Mouse (Mus musculus): ENCODE results near the gene Fto.

Fto gene

DNA sequence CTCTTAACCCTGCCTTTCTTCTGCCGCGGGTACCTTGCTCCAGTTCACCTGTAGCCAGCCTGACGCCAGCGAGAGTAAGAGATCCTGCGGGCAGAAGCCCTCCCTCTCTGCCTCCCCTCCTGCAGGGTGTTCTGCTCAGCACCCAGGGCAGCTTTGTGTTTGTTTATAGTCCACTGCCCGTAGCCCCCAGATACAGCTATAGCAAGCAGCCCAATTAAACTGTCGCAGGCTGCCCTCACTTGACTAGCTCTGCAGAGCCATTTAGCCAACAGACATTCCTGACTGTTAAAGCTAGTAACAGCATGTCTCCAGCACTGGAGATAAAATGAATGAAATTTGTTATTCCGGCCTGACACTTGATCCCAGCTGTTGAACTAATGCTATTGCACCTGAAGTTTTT, 233.3 kb downstream of the Fto start:
- H3K36me3 ChIP-seq (ENCODE audit: insufficient read depth, low read length): no peaks in the 10 kb centered on the region
- no peak for TF ChIP-seq POU5F1 (IDR thresholded peaks at IDR 0.05; ENCODE audit: borderline replicate concordance, low read length)
- TF ChIP-seq CTCF (conservative IDR thresholded peaks at IDR 0.05; ENCODE audit: low read length): no peak
- TF ChIP-seq NANOG (IDR thresholded peaks at IDR 0.05; ENCODE audit: borderline replicate concordance, low read length): no peak
- no peaks in the 10 kb centered on the region for H3K27me3 ChIP-seq (ENCODE audit: insufficient read depth, low read length)
- peaks cover 10% of the 10 kb centered on the region for H3K4me1 ChIP-seq (replicated peaks; ENCODE audit: low read depth, low read length)
- no peak overlapping the region for H3K4me3 ChIP-seq (replicated peaks; ENCODE audit: low read length)
- H3K9me3 ChIP-seq (ENCODE audit: low read length): no peaks in the 10 kb centered on the region

DNA sequence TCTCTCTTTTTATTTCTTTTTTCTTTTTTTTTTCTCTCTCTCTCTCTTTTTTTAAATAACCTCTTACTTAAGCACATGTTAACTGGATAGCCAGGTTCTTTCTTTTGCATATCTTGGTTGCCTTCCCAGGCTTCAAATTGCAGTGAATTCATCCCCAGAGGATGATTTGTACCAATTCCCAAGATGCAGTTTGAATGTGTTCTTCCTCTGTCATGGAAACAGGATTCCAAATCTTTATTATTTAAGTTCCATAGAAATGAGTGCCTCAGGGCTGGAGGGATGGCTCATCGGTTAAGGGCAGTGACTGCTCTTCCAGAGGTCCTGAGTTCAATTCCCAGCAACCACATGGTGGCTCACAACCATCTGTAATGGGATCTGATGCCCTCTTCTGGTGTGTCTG, 236.8 kb downstream of the Fto start:
- no peaks in the 10 kb centered on the region for H3K27me3 ChIP-seq (ENCODE audit: insufficient read depth, low read length)

DNA sequence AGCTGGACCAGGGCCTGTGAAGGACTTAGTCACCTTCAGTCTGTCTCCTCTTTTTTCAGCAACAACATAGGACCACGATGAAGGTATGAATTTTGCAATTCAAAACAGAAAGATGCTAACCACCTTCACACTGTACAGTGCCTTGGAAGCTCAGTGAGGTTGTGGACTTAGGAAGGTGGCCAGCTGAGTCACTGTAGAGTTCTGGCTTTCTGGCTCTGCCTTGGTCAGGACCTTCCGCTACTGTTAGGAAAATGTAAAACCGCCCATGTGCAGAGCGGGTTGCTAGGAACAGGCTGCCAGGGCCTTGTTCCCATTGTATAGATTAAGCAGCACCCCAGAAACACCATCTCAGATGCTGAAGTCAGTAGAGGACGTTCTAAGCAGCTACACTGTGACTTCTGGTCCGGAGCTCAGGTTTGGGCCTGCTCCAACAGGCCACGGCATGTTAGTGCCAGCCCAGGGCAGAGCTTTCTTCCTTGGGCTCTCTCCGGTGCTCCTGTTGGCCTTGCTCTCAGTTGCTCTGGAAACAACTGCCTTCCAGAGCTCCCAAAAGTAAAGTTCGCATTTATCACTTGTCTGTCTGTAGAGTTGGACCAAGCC, 237.9 kb downstream of the Fto start:
- TF ChIP-seq CTCF (conservative IDR thresholded peaks at IDR 0.05; ENCODE audit: low read length) (no peak), POU5F1 (IDR thresholded peaks at IDR 0.05; ENCODE audit: borderline replicate concordance, low read length) (no peak), NANOG (IDR thresholded peaks at IDR 0.05; ENCODE audit: borderline replicate concordance, low read length) (no peak)
- no peaks in the 10 kb centered on the region for H3K36me3 ChIP-seq (ENCODE audit: insufficient read depth, low read length)
- H3K9me3 ChIP-seq (ENCODE audit: low read length): no peaks in the 10 kb centered on the region
- H3K27me3 ChIP-seq (ENCODE audit: insufficient read depth, low read length): no peaks in the 10 kb centered on the region
- H3K4me1 ChIP-seq (replicated peaks; ENCODE audit: low read depth, low read length): peaks cover 18% of the 10 kb centered on the region
- H3K4me3 ChIP-seq (replicated peaks; ENCODE audit: low read length): no peak overlapping the region

More for the DNA sequence above, 236.8 kb downstream of the Fto start:
- H3K9me3 ChIP-seq (ENCODE audit: low read length): no peaks in the 10 kb centered on the region
- H3K4me1 ChIP-seq (replicated peaks; ENCODE audit: low read depth, low read length): peaks cover 18% of the 10 kb centered on the region
- H3K36me3 ChIP-seq (ENCODE audit: insufficient read depth, low read length): no peaks in the 10 kb centered on the region
- no peak overlapping the region for H3K4me3 ChIP-seq (replicated peaks; ENCODE audit: low read length)
- TF ChIP-seq POU5F1 (IDR thresholded peaks at IDR 0.05; ENCODE audit: borderline replicate concordance, low read length): no peak
- no peak for TF ChIP-seq NANOG (IDR thresholded peaks at IDR 0.05; ENCODE audit: borderline replicate concordance, low read length)
- TF ChIP-seq CTCF (conservative IDR thresholded peaks at IDR 0.05; ENCODE audit: low read length): no peak

DNA sequence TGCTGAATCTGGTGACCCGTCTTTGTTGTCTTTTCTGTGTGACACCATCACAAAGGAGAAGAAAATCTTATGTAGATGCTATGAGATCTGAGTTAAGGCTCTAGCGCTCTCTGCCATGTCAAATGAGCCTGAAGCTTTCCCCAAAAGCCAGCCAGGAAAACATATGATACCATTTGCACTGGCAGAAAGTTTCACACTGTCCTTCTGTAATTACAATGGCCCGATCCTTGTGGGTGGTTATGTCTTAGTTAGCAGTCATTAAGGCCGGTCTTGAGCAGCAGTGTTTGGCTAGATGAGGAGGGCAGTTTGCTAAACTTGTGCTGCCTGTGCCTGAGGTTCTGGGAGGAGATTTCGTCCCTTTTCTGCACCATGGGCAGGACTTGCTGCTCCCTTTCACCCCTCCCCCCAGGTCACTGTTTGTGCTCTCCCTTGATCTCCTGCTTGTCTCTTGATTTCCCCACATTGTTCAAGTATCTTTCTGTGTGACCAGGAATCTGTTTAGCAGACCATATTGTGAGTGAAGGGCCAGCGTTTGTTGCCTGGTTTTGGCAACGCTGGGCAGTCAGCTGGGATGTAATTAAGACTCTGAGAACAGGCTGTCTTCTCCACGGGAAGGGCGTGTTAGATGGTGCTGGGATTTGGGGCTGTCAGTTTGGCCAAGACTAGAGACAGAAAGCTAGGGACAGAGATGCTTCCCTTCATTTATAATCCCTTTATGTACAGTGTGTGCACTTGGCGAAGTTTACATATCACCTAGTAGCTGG, 238.6 kb downstream of the Fto start:
- Histone ChIP-seq H3K36me3 (ENCODE audit: insufficient read depth, low read length) (no peaks in the 10 kb centered on the region), H3K9me3 (ENCODE audit: low read length) (no peaks in the 10 kb centered on the region), H3K27me3 (ENCODE audit: insufficient read depth, low read length) (no peaks in the 10 kb centered on the region), H3K4me1 (replicated peaks; ENCODE audit: low read depth, low read length) (peaks cover 18% of the 10 kb centered on the region), H3K4me3 (replicated peaks; ENCODE audit: low read length) (no peak overlapping the region)
- TF ChIP-seq NANOG (IDR thresholded peaks at IDR 0.05; ENCODE audit: borderline replicate concordance, low read length): no peak
- no peak for TF ChIP-seq CTCF (conservative IDR thresholded peaks at IDR 0.05; ENCODE audit: low read length)
- no peak for TF ChIP-seq POU5F1 (IDR thresholded peaks at IDR 0.05; ENCODE audit: borderline replicate concordance, low read length)

DNA sequence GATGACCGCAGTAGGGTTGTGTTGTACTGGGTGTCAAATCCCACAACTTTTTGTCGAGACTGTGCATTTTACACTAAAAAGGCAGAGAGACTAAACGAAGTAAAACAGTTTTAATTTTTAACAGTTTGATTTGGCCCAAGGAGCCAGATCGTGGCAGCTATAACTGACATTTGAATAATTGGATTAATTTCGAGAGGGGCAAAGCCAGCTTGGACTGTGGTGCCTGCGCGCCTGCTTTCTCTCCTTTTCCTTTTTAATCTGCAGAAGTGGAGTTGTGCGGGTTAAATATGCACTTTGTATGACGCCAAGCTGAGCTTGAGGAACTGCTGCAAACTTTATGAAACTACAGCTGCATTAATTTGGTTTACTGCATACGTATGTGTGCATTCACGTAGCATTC, 239.3 kb downstream of the Fto start:
- H3K4me3 ChIP-seq (replicated peaks; ENCODE audit: low read length): no peak overlapping the region
- H3K36me3 ChIP-seq (ENCODE audit: insufficient read depth, low read length): no peaks in the 10 kb centered on the region
- TF ChIP-seq NANOG (IDR thresholded peaks at IDR 0.05; ENCODE audit: borderline replicate concordance, low read length) (no peak), POU5F1 (IDR thresholded peaks at IDR 0.05; ENCODE audit: borderline replicate concordance, low read length) (no peak), CTCF (conservative IDR thresholded peaks at IDR 0.05; ENCODE audit: low read length) (no peak)
- no peaks in the 10 kb centered on the region for H3K27me3 ChIP-seq (ENCODE audit: insufficient read depth, low read length)
- H3K9me3 ChIP-seq (ENCODE audit: low read length): no peaks in the 10 kb centered on the region
- H3K4me1 ChIP-seq (replicated peaks; ENCODE audit: low read depth, low read length): peaks cover 18% of the 10 kb centered on the region

DNA sequence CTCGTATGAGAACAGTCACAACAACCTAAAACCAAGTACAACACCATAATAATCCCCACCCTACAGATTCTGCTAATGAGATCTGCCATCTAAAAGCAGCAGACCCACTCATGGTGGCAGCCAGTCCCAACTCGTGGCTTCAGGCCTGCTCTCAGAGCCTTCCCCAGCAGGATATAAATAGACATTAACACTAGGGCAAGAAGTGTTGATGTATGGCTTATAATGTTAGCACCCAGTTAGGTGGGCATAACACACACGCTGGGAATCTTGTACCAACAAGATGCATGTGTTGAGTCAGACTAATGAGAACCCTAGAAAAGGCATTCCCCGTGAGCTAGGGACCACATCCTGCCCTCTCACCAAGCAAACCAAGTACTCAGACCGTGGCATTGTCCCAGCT, 240.1 kb downstream of the Fto start:
- Histone ChIP-seq H3K36me3 (ENCODE audit: insufficient read depth, low read length) (no peaks in the 10 kb centered on the region), H3K4me1 (replicated peaks; ENCODE audit: low read depth, low read length) (peaks cover 18% of the 10 kb centered on the region), H3K27me3 (ENCODE audit: insufficient read depth, low read length) (no peaks in the 10 kb centered on the region), H3K4me3 (replicated peaks; ENCODE audit: low read length) (no peak overlapping the region), H3K9me3 (ENCODE audit: low read length) (no peaks in the 10 kb centered on the region)
- TF ChIP-seq POU5F1 (IDR thresholded peaks at IDR 0.05; ENCODE audit: borderline replicate concordance, low read length) (no peak), CTCF (conservative IDR thresholded peaks at IDR 0.05; ENCODE audit: low read length) (no peak), NANOG (IDR thresholded peaks at IDR 0.05; ENCODE audit: borderline replicate concordance, low read length) (no peak)

DNA sequence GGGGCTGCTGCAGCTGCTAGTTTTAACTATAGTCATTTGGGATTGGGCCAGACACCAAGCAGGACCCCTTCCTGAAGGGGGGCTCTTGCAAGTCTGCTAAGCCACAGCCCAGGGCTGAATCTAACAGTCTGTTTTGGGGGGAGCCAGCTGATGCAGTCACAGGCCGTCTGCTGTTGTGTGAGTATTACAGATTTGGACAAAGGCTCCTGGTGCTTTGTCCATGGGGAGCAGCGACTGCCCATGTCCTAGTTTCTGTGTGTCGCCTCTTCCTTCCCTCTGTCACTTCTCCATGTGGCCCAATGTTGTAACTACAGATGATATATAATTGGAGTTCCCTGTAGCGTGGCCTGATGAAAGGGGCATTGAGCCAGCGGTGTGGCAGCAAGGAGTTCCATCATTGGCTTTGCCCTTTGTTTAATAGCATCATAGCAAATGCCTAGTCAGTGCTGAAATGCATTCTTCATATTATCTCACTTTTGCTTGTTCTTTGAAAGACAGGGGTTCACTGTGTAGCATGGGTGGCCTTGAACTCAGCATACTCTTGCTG, 243.8 kb downstream of the Fto start:
- Histone ChIP-seq H3K27me3 (ENCODE audit: insufficient read depth, low read length) (no peaks in the 10 kb centered on the region), H3K4me3 (replicated peaks; ENCODE audit: low read length) (no peak overlapping the region), H3K9me3 (ENCODE audit: low read length) (no peaks in the 10 kb centered on the region), H3K4me1 (replicated peaks; ENCODE audit: low read depth, low read length) (peaks cover 7% of the 10 kb centered on the region), H3K36me3 (ENCODE audit: insufficient read depth, low read length) (no peaks in the 10 kb centered on the region; the same call in 1 of the 2 replicates)
- TF ChIP-seq NANOG (IDR thresholded peaks at IDR 0.05; ENCODE audit: borderline replicate concordance, low read length) (no peak), CTCF (conservative IDR thresholded peaks at IDR 0.05; ENCODE audit: low read length) (no peak), POU5F1 (IDR thresholded peaks at IDR 0.05; ENCODE audit: borderline replicate concordance, low read length) (no peak)

DNA sequence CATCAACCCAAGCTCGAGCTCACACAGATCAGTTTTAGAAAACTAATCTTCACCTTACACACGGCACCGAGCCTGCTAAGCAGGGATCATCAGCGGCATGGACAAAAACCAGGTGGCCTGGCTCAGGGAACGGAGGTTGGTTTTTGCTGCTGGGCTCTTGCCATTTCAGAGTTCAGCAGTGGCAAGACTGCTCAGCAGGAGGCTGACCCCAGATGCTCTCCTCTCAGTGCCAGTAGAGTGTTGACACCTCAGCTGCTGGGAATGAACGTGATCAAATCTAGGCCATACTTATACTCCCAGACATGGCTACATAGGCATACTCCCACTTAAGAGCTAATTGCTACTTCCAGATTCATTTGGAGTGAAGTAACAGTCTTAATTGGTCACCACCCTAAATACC, 245.1 kb downstream of the Fto start:
- Histone ChIP-seq H3K27me3 (ENCODE audit: insufficient read depth, low read length) (no peaks in the 10 kb centered on the region), H3K4me3 (replicated peaks; ENCODE audit: low read length) (no peak overlapping the region), H3K4me1 (replicated peaks; ENCODE audit: low read depth, low read length) (peaks cover 12% of the 10 kb centered on the region), H3K9me3 (ENCODE audit: low read length) (no peaks in the 10 kb centered on the region), H3K36me3 (ENCODE audit: insufficient read depth, low read length) (no peaks in the 10 kb centered on the region; the same call in 1 of the 2 replicates)
- TF ChIP-seq NANOG (IDR thresholded peaks at IDR 0.05; ENCODE audit: borderline replicate concordance, low read length) (no peak), CTCF (conservative IDR thresholded peaks at IDR 0.05; ENCODE audit: low read length) (no peak), POU5F1 (IDR thresholded peaks at IDR 0.05; ENCODE audit: borderline replicate concordance, low read length) (no peak)
